Mouse (Mus musculus) stomach, postnatal 0 days (tissue): ENCODE data around the gene Calm5.

Experiments
- CTCF ChIP-seq: IDR thresholded peaks from 2 replicates; pipeline ENCODE4 v1.5.1; 2016; ENCODE audit warnings: antibody characterized with exemption, low read depth, mild to moderate bottlenecking, moderate library complexity
- EP300 ChIP-seq: optimal IDR thresholded peaks from 2 replicates; pipeline ENCODE3; 2016; ENCODE audit warnings: antibody characterized with exemption

- peak; percentile 34 for TF ChIP-seq CTCF
- peak; percentile 85 for TF ChIP-seq EP300
Measured at GRCm38 (mm10) chr13:3862922-3863580, 9.1 kb downstream of the Calm5 start.
